Mouse (Mus musculus) heart, embryonic 11.5 days (tissue): ENCODE results near the gene Gm13723. TPM values are rescaled to one million over a fixed set of nuclear protein-coding genes. Genes with fewer than 3 reads are reported as not detected.

Experiments
- ATAC-seq: fragments of 200-750 bp; cut with Nextera tagmentation; replicated peaks from 2 replicates; pipeline ENCODE4 v1.8.0; 2017; ENCODE audit warnings: moderate library complexity; ENCODE audit not compliant: insufficient number of reproducible peaks, low FRiP score, low TSS enrichment
- H3K27ac ChIP-seq: fragments of 300-500 bp; sonication (generic); 2 replicates; pipeline ENCODE4 v1.5.1; 2014; ENCODE audit warnings: mild to moderate bottlenecking, low read depth, low read length
- H3K27me3 ChIP-seq: fragments of 300-500 bp; sonication (generic); 2 replicates; pipeline ENCODE4 v1.6.1; 2014; ENCODE audit warnings: mild to moderate bottlenecking, low read length, mixed read lengths; ENCODE audit not compliant: control insufficient read depth, insufficient read depth
- H3K36me3 ChIP-seq: fragments of 300-500 bp; sonication (generic); 2 replicates; pipeline ENCODE4 v1.6.1; 2014; ENCODE audit warnings: mild to moderate bottlenecking, low read length, moderate library complexity, mixed read lengths; ENCODE audit not compliant: control insufficient read depth, insufficient read depth
- H3K4me1 ChIP-seq: fragments of 300-500 bp; sonication (generic); 2 replicates; pipeline ENCODE4 v1.6.1; 2014; ENCODE audit warnings: low read length; ENCODE audit not compliant: control insufficient read depth, insufficient read depth
- H3K4me2 ChIP-seq: fragments of 300-500 bp; sonication (generic); 2 replicates; pipeline ENCODE4 v1.6.1; 2014; ENCODE audit warnings: mild to moderate bottlenecking, moderate library complexity
- H3K4me3 ChIP-seq: fragments of 300-500 bp; sonication (generic); 2 replicates; pipeline ENCODE4 v1.5.1; 2014; ENCODE audit warnings: low read depth, low read length
- H3K9ac ChIP-seq: fragments of 300-500 bp; sonication (generic); 2 replicates; pipeline ENCODE4 v1.6.1; 2014; ENCODE audit warnings: mild to moderate bottlenecking, low read depth, low read length, moderate library complexity
- H3K9me3 ChIP-seq: fragments of 300-500 bp; sonication (generic); replicated peaks from 2 replicates; pipeline ENCODE4 v1.6.1; 2016; ENCODE audit warnings: low read length; ENCODE audit not compliant: control insufficient read depth
- WGBS: fragments of 180-500 bp; shearing (Covaris S2); extraction: QIAGEN DNeasy Blood & Tissue Kit; methylation state at CpG from one replicate; pipeline ENCODE4 v1.1.7; 2014; ENCODE audit not compliant: insufficient replicate concordance; 5-methylcytosine and 5-hydroxymethylcytosine counted together
- polyA plus RNA-seq: library from polyadenylated mRNA; unstranded; fragments of >200 nt; fragmentation: Nextera tagmentation; extraction: Ambion mirVana; gene quantifications from 2 replicates; pipeline ENCODE4 v1.2.1, GENCODE M21; 2014

Gene Gm13723
- not detected in 2 replicates for polyA plus RNA-seq

- Histone ChIP-seq H3K27me3 (no peaks in the 10 kb centered on the region), H3K4me1 (no peaks in the 10 kb centered on the region), H3K9me3 (no peaks in the 10 kb centered on the region), H3K36me3 (no peaks in the 10 kb centered on the region), H3K4me2 (no peak within 1 kb of the TSS), H3K4me3 (no peak within 1 kb of the TSS), H3K9ac (no peak within 1 kb of the TSS), H3K27ac (no peak within 1 kb of the TSS)
- 68% methylated on average over 1 of the region's 1 CpGs for WGBS
- ATAC-seq, result no peak
Observed at GRCm38 (mm10) chr2:86874702-86875101, at the start of gene Gm13723. TSS of gene Gm13723 (minus strand) at chr2:86874802.

- Histone ChIP-seq H3K27me3 (no peaks in the 10 kb centered on the region), H3K4me1 (no peaks in the 10 kb centered on the region), H3K27ac (no peak overlapping the region), H3K4me3 (no peak overlapping the region), H3K4me2 (no peak overlapping the region), H3K36me3 (no peaks in the 10 kb centered on the region), H3K9me3 (no peaks in the 10 kb centered on the region), H3K9ac (no peak overlapping the region)
- 75% methylated on average over 2 of the region's 2 CpGs for WGBS
- ATAC-seq, result no peak
Observed at GRCm38 (mm10) chr2:86905647-86906046, 31.0 kb upstream of the Gm13723 start.

GRCm38 (mm10) chr2:86892116-86892515, 17.5 kb upstream of the Gm13723 start, which contains the start of gene Olfr1097:
TSS of gene Olfr1097 (minus strand) at chr2:86892216.
- H3K36me3 ChIP-seq, result no peaks in the 10 kb centered on the region
- no peak for ATAC-seq
- H3K9ac ChIP-seq, result no peak within 1 kb of the TSS
- H3K4me1 ChIP-seq, result no peaks in the 10 kb centered on the region
- no peaks in the 10 kb centered on the region for H3K27me3 ChIP-seq
- no peak within 1 kb of the TSS for H3K27ac ChIP-seq
- H3K4me2 ChIP-seq, result no peak within 1 kb of the TSS
- H3K4me3 ChIP-seq, result no peak within 1 kb of the TSS
- H3K9me3 ChIP-seq, result no peaks in the 10 kb centered on the region
- WGBS, result 87% methylated on average over 1 of the region's 1 CpGs

GRCm38 (mm10) chr2:86851596-86851995, 23.0 kb downstream of the Gm13723 start, which contains the start of gene Olfr1095:
TSS of gene Olfr1095 (minus strand) at chr2:86851696.
- Histone ChIP-seq H3K9ac (no peak within 1 kb of the TSS), H3K4me1 (no peaks in the 10 kb centered on the region), H3K9me3 (no peaks in the 10 kb centered on the region), H3K36me3 (no peaks in the 10 kb centered on the region), H3K27ac (no peak within 1 kb of the TSS), H3K27me3 (no peaks in the 10 kb centered on the region), H3K4me3 (no peak within 1 kb of the TSS), H3K4me2 (no peak within 1 kb of the TSS)
- no peak for ATAC-seq
- WGBS, result 80% methylated on average over 3 of the region's 3 CpGs

GRCm38 (mm10) chr2:86824363-86824762, 50.2 kb downstream of the Gm13723 start, which contains the start of gene Olfr1094:
TSS of gene Olfr1094 (plus strand) at chr2:86824663.
- H3K9ac ChIP-seq, result no peak within 1 kb of the TSS
- H3K27me3 ChIP-seq, result no peaks in the 10 kb centered on the region
- no peak within 1 kb of the TSS for H3K27ac ChIP-seq
- no peak for ATAC-seq
- no peaks in the 10 kb centered on the region for H3K4me1 ChIP-seq
- H3K4me3 ChIP-seq, result no peak within 1 kb of the TSS
- H3K4me2 ChIP-seq, result no peak within 1 kb of the TSS
- H3K36me3 ChIP-seq, result no peaks in the 10 kb centered on the region
- H3K9me3 ChIP-seq, result no peaks in the 10 kb centered on the region

Other genes starting within 250 kb of the Gm13723 start
- not detected in 2 replicates for gene Olfr1084, start 235.1 kb downstream of the Gm13723 start, polyA plus RNA-seq
- not detected in 2 replicates for gene Olfr1085, start 212.8 kb downstream of the Gm13723 start, polyA plus RNA-seq
- gene Olfr1086, start 194.7 kb downstream of the Gm13723 start, polyA plus RNA-seq, result not detected in 2 replicates
- not detected in 2 replicates for gene Olfr1087, start 176.4 kb downstream of the Gm13723 start, polyA plus RNA-seq
- gene Olfr1089, start 141.1 kb downstream of the Gm13723 start, polyA plus RNA-seq, result not detected in 2 replicates
- gene Olfr1090, start 115.8 kb downstream of the Gm13723 start, polyA plus RNA-seq, result not detected in 2 replicates
- not detected in 2 replicates for gene Olfr1093, start 92.3 kb downstream of the Gm13723 start, polyA plus RNA-seq
- not detected in 2 replicates for gene Olfr141, start 64.8 kb downstream of the Gm13723 start, polyA plus RNA-seq
- not detected in 2 replicates for gene Olfr1094, start 50.1 kb downstream of the Gm13723 start, polyA plus RNA-seq
- gene Olfr1095, start 23.1 kb downstream of the Gm13723 start, polyA plus RNA-seq, result not detected in 2 replicates
- gene Olfr1097, start 17.4 kb upstream of the Gm13723 start, polyA plus RNA-seq, result not detected in 2 replicates
- not detected in 2 replicates for gene Olfr1098, start 49.7 kb upstream of the Gm13723 start, polyA plus RNA-seq
- gene Olfr1099, start 85.9 kb upstream of the Gm13723 start, polyA plus RNA-seq, result not detected in 2 replicates
- not detected in 2 replicates for gene Olfr1100, start 105.2 kb upstream of the Gm13723 start, polyA plus RNA-seq
- not detected in 2 replicates for gene Olfr1101, start 116.4 kb upstream of the Gm13723 start, polyA plus RNA-seq
- not detected in 2 replicates for gene Olfr1102, start 123.6 kb upstream of the Gm13723 start, polyA plus RNA-seq
- not detected in 2 replicates for gene Olfr1104, start 152.3 kb upstream of the Gm13723 start, polyA plus RNA-seq
- gene Olfr1105, start 161.7 kb upstream of the Gm13723 start, polyA plus RNA-seq, result not detected in 2 replicates
- not detected in 2 replicates for gene Olfr1106, start 177.5 kb upstream of the Gm13723 start, polyA plus RNA-seq
- gene Olfr1107, start 201.0 kb upstream of the Gm13723 start, polyA plus RNA-seq, result not detected in 2 replicates
- gene Olfr1109, start 221.2 kb upstream of the Gm13723 start, polyA plus RNA-seq, result not detected in 2 replicates
- gene Olfr259, start 239.8 kb upstream of the Gm13723 start, polyA plus RNA-seq, result not detected in 2 replicates